Mouse (Mus musculus): ENCODE results near the gene Olfr559. TPM values are rescaled to one million over a fixed set of nuclear protein-coding genes. Genes with fewer than 3 reads are reported as not detected.
A peak's percentile ranks its signal among the peaks of the same experiment; 100 is the strongest.

Olfr559 gene
- polyA plus RNA-seq, 1 experiment from 2014 or later, result not detected

- Histone ChIP-seq H3K9me3 (ENCODE audit: low read length) (no peaks in the 10 kb centered on the region), H3K36me3 (ENCODE audit: insufficient read depth, low read length) (no peaks in the 10 kb centered on the region; the same call in 1 of the 2 replicates), H3K4me3 (ENCODE audit: low read length) (peak within 1 kb of the TSS; percentile 71), H3K9ac (replicated peaks; ENCODE audit: low read length) (peak within 1 kb of the TSS; percentile 86), H3K4me2 (replicated peaks; ENCODE audit: low read depth, low read length) (peak within 1 kb of the TSS; percentile 77), H3K27me3 (ENCODE audit: insufficient read depth, low read length) (no peaks in the 10 kb centered on the region), H3K4me1 (ENCODE audit: insufficient read depth, low read length) (0 out of 2 replicates have a peak, but pooled peaks cover 4% of the 10 kb centered on the region), H3K27ac (ENCODE audit: low read length) (peak within 1 kb of the TSS; percentile 74)
- ATAC-seq (ENCODE audit: low FRiP score, low TSS enrichment), result peak; percentile 100
- 0% methylated on average over 40 of the region's 40 CpGs for WGBS
Observed at GRCm38 (mm10) chr7:102686944-102687501, 40.3 kb downstream of the Olfr559 start, which contains the start of gene Trim68. Gene Trim68, minus strand, starts transcription at chr7:102687327.

DNA sequence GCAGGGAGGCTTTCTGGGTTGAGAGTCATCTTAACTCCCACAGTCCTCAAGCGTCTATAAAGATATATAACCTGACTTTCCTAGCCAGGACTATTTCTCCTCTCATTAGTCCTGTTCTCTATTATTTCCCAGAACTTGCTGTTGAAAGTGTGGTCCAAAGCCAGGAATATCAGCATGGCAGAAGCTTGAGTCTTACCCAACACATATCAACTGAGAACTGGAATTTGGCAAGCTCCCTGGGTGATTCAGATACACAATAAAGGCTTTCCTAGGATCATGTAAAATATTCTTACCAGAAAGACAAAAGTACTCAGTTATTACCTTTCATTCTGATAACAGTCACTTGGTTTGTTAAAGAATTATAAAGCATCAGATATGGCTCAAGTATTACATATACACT, 45.4 kb downstream of the Olfr559 start:
- H3K36me3 ChIP-seq (ENCODE audit: insufficient read depth, low read length), result peaks cover 4% of the 10 kb centered on the region; the same call in 1 of the 2 replicates
- no peaks in the 10 kb centered on the region for H3K9me3 ChIP-seq (ENCODE audit: low read length)
- no peaks in the 10 kb centered on the region for H3K27me3 ChIP-seq (ENCODE audit: insufficient read depth, low read length)
- H3K9ac ChIP-seq (replicated peaks; ENCODE audit: low read length), result no peak overlapping the region
- no peak overlapping the region for H3K4me3 ChIP-seq (ENCODE audit: low read length)
- H3K4me1 ChIP-seq (ENCODE audit: insufficient read depth, low read length), result no peaks in the 10 kb centered on the region
- no peak overlapping the region for H3K27ac ChIP-seq (ENCODE audit: low read length)
- 88% methylated on average over 1 of the region's 1 CpGs for WGBS
- no peak for ATAC-seq (ENCODE audit: low FRiP score, low TSS enrichment)
- H3K4me2 ChIP-seq (replicated peaks; ENCODE audit: low read depth, low read length), result no peak overlapping the region

- H3K4me1 ChIP-seq (ENCODE audit: insufficient read depth, low read length), result no peaks in the 10 kb centered on the region
- ATAC-seq (ENCODE audit: low FRiP score, low TSS enrichment), result no peak
- no peaks in the 10 kb centered on the region for H3K9me3 ChIP-seq (ENCODE audit: low read length)
- no peak overlapping the region for H3K27ac ChIP-seq (ENCODE audit: low read length)
- H3K9ac ChIP-seq (replicated peaks; ENCODE audit: low read length), result no peak overlapping the region
- no peak overlapping the region for H3K4me3 ChIP-seq (ENCODE audit: low read length)
- whole genome bisulfite sequencing, result 79% methylated on average over 2 of the region's 2 CpGs
- H3K36me3 ChIP-seq (ENCODE audit: insufficient read depth, low read length), result 0 out of 2 replicates have a peak, but pooled peaks cover 4% of the 10 kb centered on the region
- H3K27me3 ChIP-seq (ENCODE audit: insufficient read depth, low read length), result no peaks in the 10 kb centered on the region
- no peak overlapping the region for H3K4me2 ChIP-seq (replicated peaks; ENCODE audit: low read depth, low read length)
Observed at GRCm38 (mm10) chr7:102676225-102676624, 51.1 kb downstream of the Olfr559 start.

Other genes with a start within 250 kb of the Olfr559 start
- 0.41 and 0.51 TPM in 2 replicates for gene Olfr543, start 245.8 kb downstream of the Olfr559 start, polyA plus RNA-seq (2015; fragmentation: Nextera tagmentation; extraction: Ambion mirVana)
- 0.18 TPM in 1 of 2 replicates, not detected in the other for gene Olfr544, start 239.2 kb downstream of the Olfr559 start, polyA plus RNA-seq (2015; fragmentation: Nextera tagmentation; extraction: Ambion mirVana)
- gene Olfr545, start 227.9 kb downstream of the Olfr559 start, polyA plus RNA-seq (2015; fragmentation: Nextera tagmentation; extraction: Ambion mirVana), result 0.08 TPM in 1 of 2 replicates, not detected in the other
- gene Olfr547, start 192.7 kb downstream of the Olfr559 start, polyA plus RNA-seq (2015; fragmentation: Nextera tagmentation; extraction: Ambion mirVana), result not detected in 2 replicates
- gene Olfr548-ps1, start 186.6 kb downstream of the Olfr559 start, polyA plus RNA-seq (2015; fragmentation: Nextera tagmentation; extraction: Ambion mirVana), result not detected in 2 replicates
- not detected in 2 replicates for gene Olfr549, start 177.6 kb downstream of the Olfr559 start, polyA plus RNA-seq (2015; fragmentation: Nextera tagmentation; extraction: Ambion mirVana)
- 0.42 and 0.77 TPM in 2 replicates for gene Trim21, start 162.0 kb downstream of the Olfr559 start, polyA plus RNA-seq (2015; fragmentation: Nextera tagmentation; extraction: Ambion mirVana)
- not detected in 2 replicates for gene Olfr550, start 156.0 kb downstream of the Olfr559 start, polyA plus RNA-seq (2015; fragmentation: Nextera tagmentation; extraction: Ambion mirVana)
- gene Olfr551, start 135.6 kb downstream of the Olfr559 start, polyA plus RNA-seq (2015; fragmentation: Nextera tagmentation; extraction: Ambion mirVana), result not detected in 2 replicates
- gene Olfr552, start 129.7 kb downstream of the Olfr559 start, polyA plus RNA-seq (2015; fragmentation: Nextera tagmentation; extraction: Ambion mirVana), result not detected in 2 replicates
- gene Olfr553, start 109.3 kb downstream of the Olfr559 start, polyA plus RNA-seq (2015; fragmentation: Nextera tagmentation; extraction: Ambion mirVana), result not detected in 2 replicates
- not detected in 2 replicates for gene Olfr554, start 89.1 kb downstream of the Olfr559 start, polyA plus RNA-seq (2015; fragmentation: Nextera tagmentation; extraction: Ambion mirVana)
- gene Olfr555, start 68.7 kb downstream of the Olfr559 start, polyA plus RNA-seq (2015; fragmentation: Nextera tagmentation; extraction: Ambion mirVana), result not detected in 2 replicates
- gene Olfr556, start 62.6 kb downstream of the Olfr559 start, polyA plus RNA-seq (2015; fragmentation: Nextera tagmentation; extraction: Ambion mirVana), result not detected in 2 replicates
- 14.2 and 14.6 TPM in 2 replicates for gene Trim68, start 40.2 kb downstream of the Olfr559 start, polyA plus RNA-seq (2015; fragmentation: Nextera tagmentation; extraction: Ambion mirVana)
- not detected in 2 replicates for gene Olfr557, start 31.6 kb downstream of the Olfr559 start, polyA plus RNA-seq (2015; fragmentation: Nextera tagmentation; extraction: Ambion mirVana)
- gene Olfr558, start 25.3 kb downstream of the Olfr559 start, polyA plus RNA-seq (2015; fragmentation: Nextera tagmentation; extraction: Ambion mirVana), result 0.92 and 1.1 TPM in 2 replicates
- not detected in 2 replicates for gene Olfr33, start 8.4 kb downstream of the Olfr559 start, polyA plus RNA-seq (2015; fragmentation: Nextera tagmentation; extraction: Ambion mirVana)
- not detected in 2 replicates for gene Olfr560, start 31.9 kb upstream of the Olfr559 start, polyA plus RNA-seq (2015; fragmentation: Nextera tagmentation; extraction: Ambion mirVana)
- 0.58 and 0.89 TPM in 2 replicates for gene Olfr78, start 32.0 kb upstream of the Olfr559 start, polyA plus RNA-seq (2015; fragmentation: Nextera tagmentation; extraction: Ambion mirVana)
- not detected in 2 replicates for gene Olfr561, start 43.7 kb upstream of the Olfr559 start, polyA plus RNA-seq (2015; fragmentation: Nextera tagmentation; extraction: Ambion mirVana)
- gene Olfr564, start 76.0 kb upstream of the Olfr559 start, polyA plus RNA-seq (2015; fragmentation: Nextera tagmentation; extraction: Ambion mirVana), result not detected in 2 replicates
- gene Olfr566, start 131.3 kb upstream of the Olfr559 start, polyA plus RNA-seq (2015; fragmentation: Nextera tagmentation; extraction: Ambion mirVana), result not detected in 2 replicates
- gene Olfr568, start 149.6 kb upstream of the Olfr559 start, polyA plus RNA-seq (2015; fragmentation: Nextera tagmentation; extraction: Ambion mirVana), result not detected in 2 replicates
- not detected in 2 replicates for gene Olfr569, start 163.4 kb upstream of the Olfr559 start, polyA plus RNA-seq (2015; fragmentation: Nextera tagmentation; extraction: Ambion mirVana)
- gene Olfr570, start 167.1 kb upstream of the Olfr559 start, polyA plus RNA-seq (2015; fragmentation: Nextera tagmentation; extraction: Ambion mirVana), result not detected in 2 replicates
- gene Olfr571, start 190.0 kb upstream of the Olfr559 start, polyA plus RNA-seq (2015; fragmentation: Nextera tagmentation; extraction: Ambion mirVana), result not detected in 2 replicates
- not detected in 2 replicates for gene Olfr572, start 196.9 kb upstream of the Olfr559 start, polyA plus RNA-seq (2015; fragmentation: Nextera tagmentation; extraction: Ambion mirVana)
- gene Olfr573-ps1, start 215.1 kb upstream of the Olfr559 start, polyA plus RNA-seq (2015; fragmentation: Nextera tagmentation; extraction: Ambion mirVana), result not detected in 2 replicates
- gene Olfr574, start 221.0 kb upstream of the Olfr559 start, polyA plus RNA-seq (2015; fragmentation: Nextera tagmentation; extraction: Ambion mirVana), result not detected in 2 replicates
- gene Olfr575, start 231.3 kb upstream of the Olfr559 start, polyA plus RNA-seq (2015; fragmentation: Nextera tagmentation; extraction: Ambion mirVana), result not detected in 2 replicates
- gene Olfr576, start 235.2 kb upstream of the Olfr559 start, polyA plus RNA-seq (2015; fragmentation: Nextera tagmentation; extraction: Ambion mirVana), result not detected in 2 replicates
- gene Olfr577, start 248.5 kb upstream of the Olfr559 start, polyA plus RNA-seq (2015; fragmentation: Nextera tagmentation; extraction: Ambion mirVana), result not detected in 2 replicates